Mouse (Mus musculus) liver, postnatal 0 days (tissue): ENCODE results near the gene Tex36. TPM values are rescaled to one million over a fixed set of nuclear protein-coding genes. Genes with fewer than 3 reads are reported as not detected.

Experiments
- ATAC-seq: fragments of 200-750 bp; cut with Nextera tagmentation; 2 replicates; pipeline ENCODE4 v1.8.0; 2017; ENCODE audit warnings: mild to moderate bottlenecking, moderate library complexity
- DNase-seq: peaks from one replicate; pipeline ENCODE4 v3.0.0-alpha.2; 2016
- H3K27ac ChIP-seq: fragments of 300-500 bp; sonication (generic); 2 replicates; pipeline ENCODE4 v1.5.1; 2014; ENCODE audit warnings: antibody characterized with exemption, moderate library complexity, mild to moderate bottlenecking, low read depth
- H3K27me3 ChIP-seq: fragments of 300-500 bp; sonication (generic); 2 replicates; pipeline ENCODE4 v1.6.1; 2014; ENCODE audit warnings: low read length, control low read depth, mixed read lengths; ENCODE audit not compliant: insufficient read depth
- H3K36me3 ChIP-seq: fragments of 300-500 bp; sonication (generic); replicated peaks from 2 replicates; pipeline ENCODE4 v1.6.1; 2014; ENCODE audit warnings: mild to moderate bottlenecking, control low read depth, low read length, moderate library complexity, mixed read lengths; ENCODE audit not compliant: insufficient read depth
- H3K4me1 ChIP-seq: fragments of 300-500 bp; sonication (generic); 2 replicates; pipeline ENCODE4 v1.6.1; 2014; ENCODE audit warnings: antibody characterized with exemption, mild to moderate bottlenecking, control low read depth; ENCODE audit not compliant: insufficient read depth
- H3K4me2 ChIP-seq: fragments of 300-500 bp; sonication (generic); 2 replicates; pipeline ENCODE4 v1.6.1; 2014; ENCODE audit warnings: low read depth, mild to moderate bottlenecking, low read length, moderate library complexity, mixed read lengths
- H3K4me3 ChIP-seq: fragments of 300-500 bp; sonication (generic); 2 replicates; pipeline ENCODE4 v1.5.1; 2014; ENCODE audit warnings: low read depth, low read length
- H3K9ac ChIP-seq: fragments of 300-500 bp; sonication (generic); replicated peaks from 2 replicates; pipeline ENCODE4 v1.6.1; 2014; ENCODE audit warnings: mild to moderate bottlenecking, moderate library complexity
- H3K9me3 ChIP-seq: fragments of 300-500 bp; sonication (generic); 2 replicates; pipeline ENCODE4 v1.6.1; 2016; ENCODE audit warnings: mild to moderate bottlenecking, control low read depth, low read length, mixed read lengths
- CTCF ChIP-seq: sonication (generic); IDR thresholded peaks from 2 replicates; pipeline ENCODE4 v1.5.1; 2016; ENCODE audit warnings: antibody characterized with exemption, low read depth
- EP300 ChIP-seq: IDR thresholded peaks from 2 replicates; pipeline ENCODE4 v1.6.1; 2016; ENCODE audit warnings: antibody characterized with exemption, low read depth, mild to moderate bottlenecking
- WGBS: fragments of 180-500 bp; shearing (Covaris S2); extraction: QIAGEN DNeasy Blood & Tissue Kit; methylation state at CpG from one replicate; pipeline ENCODE4 v1.1.7; 2014; ENCODE audit not compliant: insufficient replicate concordance; 5-methylcytosine and 5-hydroxymethylcytosine counted together
- polyA plus RNA-seq: library from polyadenylated mRNA; unstranded; fragments of >200 nt; fragmentation: Nextera tagmentation; extraction: Ambion mirVana; gene quantifications from 2 replicates; pipeline ENCODE4 v1.2.1, GENCODE M21; 2015

Tex36 gene
- polyA plus RNA-seq, 1 experiment from 2014 or later, result not detected

GRCm38 (mm10) chr7:133612981-133613380 lies 11.0 kb upstream of the Tex36 start:
- Histone ChIP-seq H3K9me3 (no peaks in the 10 kb centered on the region), H3K36me3 (no peaks in the 10 kb centered on the region), H3K27ac (no peak overlapping the region), H3K27me3 (no peaks in the 10 kb centered on the region), H3K9ac (no peak overlapping the region), H3K4me2 (no peak overlapping the region), H3K4me3 (no peak overlapping the region), H3K4me1 (no peaks in the 10 kb centered on the region)
- TF ChIP-seq CTCF (no peak), EP300 (no peak)
- 54% methylated on average over 2 of the region's 2 CpGs for WGBS
- ATAC-seq, result no peak
- DNase-seq, result no peak

GRCm38 (mm10) chr7:133609585-133609984 lies 7.6 kb upstream of the Tex36 start:
- ATAC-seq, result no peak
- no peak overlapping the region for H3K4me3 ChIP-seq
- no peak overlapping the region for H3K27ac ChIP-seq
- no peak overlapping the region for H3K4me2 ChIP-seq
- 74% methylated on average over 8 of the region's 8 CpGs for WGBS
- no peak overlapping the region for H3K9ac ChIP-seq
- TF ChIP-seq EP300 (no peak), CTCF (no peak)
- H3K4me1 ChIP-seq, result no peaks in the 10 kb centered on the region
- H3K36me3 ChIP-seq, result no peaks in the 10 kb centered on the region
- no peak for DNase-seq
- no peaks in the 10 kb centered on the region for H3K27me3 ChIP-seq
- H3K9me3 ChIP-seq, result no peaks in the 10 kb centered on the region

- Histone ChIP-seq H3K9me3 (no peaks in the 10 kb centered on the region), H3K4me1 (no peaks in the 10 kb centered on the region), H3K36me3 (no peaks in the 10 kb centered on the region), H3K4me2 (no peak overlapping the region), H3K9ac (no peak overlapping the region), H3K4me3 (no peak overlapping the region), H3K27me3 (no peaks in the 10 kb centered on the region), H3K27ac (no peak overlapping the region)
- no peak for ATAC-seq
- no peak for TF ChIP-seq EP300
- TF ChIP-seq CTCF, result no peak
- 69% methylated on average over 13 of the region's 13 CpGs for WGBS
- no peak for DNase-seq
Observed at GRCm38 (mm10) chr7:133608631-133609340, 6.8 kb upstream of the Tex36 start.

DNA sequence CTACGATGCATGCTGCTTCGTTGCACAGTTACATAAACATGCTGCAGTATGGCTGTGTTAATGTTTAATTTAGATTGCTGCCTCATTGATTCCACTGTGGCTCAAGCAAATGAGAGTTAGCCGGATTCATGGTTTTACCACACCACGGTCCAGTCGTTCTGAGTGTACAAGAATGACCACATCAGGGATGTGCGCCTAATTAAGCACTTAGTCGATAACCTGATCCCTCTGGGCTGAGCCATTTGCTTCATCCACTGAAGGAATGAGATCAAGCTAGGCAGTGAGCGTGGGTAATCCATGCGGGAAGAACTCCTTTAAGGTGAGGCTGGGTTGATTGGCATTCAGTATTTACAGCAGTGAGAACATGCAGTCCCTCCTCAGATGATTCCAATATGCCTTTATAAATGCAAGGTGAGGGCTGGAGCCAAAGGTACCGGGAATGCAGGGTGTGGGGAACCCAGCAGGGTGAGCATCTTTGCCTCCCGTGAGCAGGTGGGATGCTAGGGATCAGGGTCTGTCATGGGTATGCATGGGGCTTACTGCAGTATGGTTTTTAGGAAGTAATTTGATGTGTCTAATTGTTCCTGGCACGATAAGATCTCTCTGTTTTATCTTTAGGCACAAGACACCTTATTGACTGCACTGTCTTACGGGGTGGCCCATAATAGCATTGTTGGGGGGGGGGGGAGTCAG lies 6.1 kb upstream of the Tex36 start:
- no peaks in the 10 kb centered on the region for H3K9me3 ChIP-seq
- H3K4me2 ChIP-seq, result no peak overlapping the region
- DNase-seq, result no peak
- TF ChIP-seq EP300, result no peak
- H3K27ac ChIP-seq, result no peak overlapping the region
- no peak for ATAC-seq
- H3K9ac ChIP-seq, result no peak overlapping the region
- no peaks in the 10 kb centered on the region for H3K27me3 ChIP-seq
- H3K4me1 ChIP-seq, result no peaks in the 10 kb centered on the region
- H3K36me3 ChIP-seq, result no peaks in the 10 kb centered on the region
- no peak overlapping the region for H3K4me3 ChIP-seq
- 70% methylated on average over 13 of the region's 13 CpGs for WGBS

- no peak overlapping the region for H3K9ac ChIP-seq
- no peaks in the 10 kb centered on the region for H3K9me3 ChIP-seq
- H3K4me1 ChIP-seq, result no peaks in the 10 kb centered on the region
- H3K27ac ChIP-seq, result no peak overlapping the region
- H3K36me3 ChIP-seq, result no peaks in the 10 kb centered on the region
- TF ChIP-seq CTCF (no peak), EP300 (no peak)
- DNase-seq (no peak), ATAC-seq (no peak)
- no peaks in the 10 kb centered on the region for H3K27me3 ChIP-seq
- 74% methylated on average over 5 of the region's 5 CpGs for WGBS
- no peak overlapping the region for H3K4me2 ChIP-seq
- no peak overlapping the region for H3K4me3 ChIP-seq
Observed at GRCm38 (mm10) chr7:133607331-133607730, 5.4 kb upstream of the Tex36 start.

GRCm38 (mm10) chr7:133604427-133605081 lies 2.6 kb upstream of the Tex36 start:
- no peaks in the 10 kb centered on the region for H3K27me3 ChIP-seq
- H3K36me3 ChIP-seq, result no peaks in the 10 kb centered on the region
- DNase-seq (no peak), ATAC-seq (no peak)
- H3K27ac ChIP-seq, result no peak overlapping the region
- H3K9me3 ChIP-seq, result no peaks in the 10 kb centered on the region
- 63% methylated on average over 13 of the region's 13 CpGs for WGBS
- no peak overlapping the region for H3K4me2 ChIP-seq
- no peak overlapping the region for H3K9ac ChIP-seq
- H3K4me3 ChIP-seq, result no peak overlapping the region
- TF ChIP-seq CTCF (no peak), EP300 (no peak)
- H3K4me1 ChIP-seq, result no peaks in the 10 kb centered on the region
